Mouse (Mus musculus): ENCODE results near the gene Rad23b. TPM values are rescaled to one million over a fixed set of nuclear protein-coding genes. Genes with fewer than 3 reads are reported as not detected.
A peak's percentile ranks its signal among the peaks of the same experiment; 100 is the strongest.

The Rad23b gene
- polyA plus RNA-seq, 1 experiment: 307 TPM

GRCm38 (mm10) chr4:55351037-55351436 is 1.2 kb downstream of the Rad23b start:
- TF ChIP-seq CTCF (IDR thresholded peaks at IDR 0.05; ENCODE audit: low read depth, low read length) (no peak), POLR2A (IDR thresholded peaks at IDR 0.05; ENCODE audit: insufficient read depth, low read length) (no peak), EP300 (IDR thresholded peaks at IDR 0.05; ENCODE audit: insufficient read depth, low read depth, low read length) (no peak)
- Histone ChIP-seq H3K27me3 (ENCODE audit: control insufficient read depth, insufficient read depth, low read length, poor library complexity, severe bottlenecking) (no peaks in the 10 kb centered on the region), H3K27ac (ENCODE audit: insufficient read depth, low read length) (peak overlapping the region; percentile 45; the same call in 1 of the 2 replicates), H3K9ac (ENCODE audit: low read depth, poor library complexity, severe bottlenecking) (peak overlapping the region; percentile 96), H3K9me3 (replicated peaks; ENCODE audit: control insufficient read depth, insufficient read depth, low read length, poor library complexity, severe bottlenecking) (no peaks in the 10 kb centered on the region), H3K4me3 (ENCODE audit: low read depth, low read length) (peak overlapping the region; percentile 71), H3K36me3 (ENCODE audit: control insufficient read depth, insufficient read depth, low read length, poor library complexity, severe bottlenecking) (peaks cover 9% of the 10 kb centered on the region), H3K4me1 (ENCODE audit: control insufficient read depth, insufficient read depth, low read length) (peaks cover 1% of the 10 kb centered on the region)

GRCm38 (mm10) chr4:55351860-55352259 is 2.0 kb downstream of the Rad23b start:
- no peak overlapping the region for H3K4me3 ChIP-seq (ENCODE audit: low read depth, low read length)
- peaks cover 3% of the 10 kb centered on the region for H3K4me1 ChIP-seq (ENCODE audit: control insufficient read depth, insufficient read depth, low read length)
- H3K36me3 ChIP-seq (ENCODE audit: control insufficient read depth, insufficient read depth, low read length, poor library complexity, severe bottlenecking): peaks cover 16% of the 10 kb centered on the region
- H3K9me3 ChIP-seq (replicated peaks; ENCODE audit: control insufficient read depth, insufficient read depth, low read length, poor library complexity, severe bottlenecking): no peaks in the 10 kb centered on the region
- TF ChIP-seq POLR2A (IDR thresholded peaks at IDR 0.05; ENCODE audit: insufficient read depth, low read length) (no peak), EP300 (IDR thresholded peaks at IDR 0.05; ENCODE audit: insufficient read depth, low read depth, low read length) (no peak), CTCF (IDR thresholded peaks at IDR 0.05; ENCODE audit: low read depth, low read length) (no peak)
- H3K27ac ChIP-seq (ENCODE audit: insufficient read depth, low read length): no peak overlapping the region
- 0 out of 2 replicates have a peak overlapping the region, but pooled peaks have one; percentile 96 for H3K9ac ChIP-seq (ENCODE audit: low read depth, poor library complexity, severe bottlenecking)
- H3K27me3 ChIP-seq (ENCODE audit: control insufficient read depth, insufficient read depth, low read length, poor library complexity, severe bottlenecking): no peaks in the 10 kb centered on the region

GRCm38 (mm10) chr4:55354038-55354437 is 4.2 kb downstream of the Rad23b start:
- H3K4me3 ChIP-seq (ENCODE audit: low read depth, low read length): no peak overlapping the region
- H3K36me3 ChIP-seq (ENCODE audit: control insufficient read depth, insufficient read depth, low read length, poor library complexity, severe bottlenecking): peaks cover 25% of the 10 kb centered on the region
- no peak for TF ChIP-seq CTCF (IDR thresholded peaks at IDR 0.05; ENCODE audit: low read depth, low read length)
- no peak for TF ChIP-seq EP300 (IDR thresholded peaks at IDR 0.05; ENCODE audit: insufficient read depth, low read depth, low read length)
- TF ChIP-seq POLR2A (IDR thresholded peaks at IDR 0.05; ENCODE audit: insufficient read depth, low read length): no peak

GRCm38 (mm10) chr4:55355845-55356244 is 6.0 kb downstream of the Rad23b start:
- TF ChIP-seq CTCF (IDR thresholded peaks at IDR 0.05; ENCODE audit: low read depth, low read length): no peak
- no peak for TF ChIP-seq EP300 (IDR thresholded peaks at IDR 0.05; ENCODE audit: insufficient read depth, low read depth, low read length)
- no peak for TF ChIP-seq POLR2A (IDR thresholded peaks at IDR 0.05; ENCODE audit: insufficient read depth, low read length)
- Histone ChIP-seq H3K9ac (ENCODE audit: low read depth, poor library complexity, severe bottlenecking) (no peak overlapping the region), H3K27me3 (ENCODE audit: control insufficient read depth, insufficient read depth, low read length, poor library complexity, severe bottlenecking) (no peaks in the 10 kb centered on the region), H3K4me3 (ENCODE audit: low read depth, low read length) (no peak overlapping the region), H3K27ac (ENCODE audit: insufficient read depth, low read length) (no peak overlapping the region), H3K4me1 (ENCODE audit: control insufficient read depth, insufficient read depth, low read length) (peaks cover 3% of the 10 kb centered on the region), H3K9me3 (replicated peaks; ENCODE audit: control insufficient read depth, insufficient read depth, low read length, poor library complexity, severe bottlenecking) (no peaks in the 10 kb centered on the region), H3K36me3 (ENCODE audit: control insufficient read depth, insufficient read depth, low read length, poor library complexity, severe bottlenecking) (peaks cover 25% of the 10 kb centered on the region)

More at GRCm38 (mm10) chr4:55354038-55354437, 4.2 kb downstream of the Rad23b start:
- H3K9ac ChIP-seq (ENCODE audit: low read depth, poor library complexity, severe bottlenecking): peak overlapping the region; percentile 41; the same call in 1 of the 2 replicates
- no peak overlapping the region for H3K27ac ChIP-seq (ENCODE audit: insufficient read depth, low read length)
- peaks cover 3% of the 10 kb centered on the region for H3K4me1 ChIP-seq (ENCODE audit: control insufficient read depth, insufficient read depth, low read length)
- H3K27me3 ChIP-seq (ENCODE audit: control insufficient read depth, insufficient read depth, low read length, poor library complexity, severe bottlenecking): no peaks in the 10 kb centered on the region
- H3K9me3 ChIP-seq (replicated peaks; ENCODE audit: control insufficient read depth, insufficient read depth, low read length, poor library complexity, severe bottlenecking): no peaks in the 10 kb centered on the region

- Histone ChIP-seq H3K4me3 (ENCODE audit: low read depth, low read length) (no peak overlapping the region), H3K27me3 (ENCODE audit: control insufficient read depth, insufficient read depth, low read length, poor library complexity, severe bottlenecking) (no peaks in the 10 kb centered on the region), H3K36me3 (ENCODE audit: control insufficient read depth, insufficient read depth, low read length, poor library complexity, severe bottlenecking) (peaks cover 25% of the 10 kb centered on the region), H3K4me1 (ENCODE audit: control insufficient read depth, insufficient read depth, low read length) (peaks cover 3% of the 10 kb centered on the region), H3K9me3 (replicated peaks; ENCODE audit: control insufficient read depth, insufficient read depth, low read length, poor library complexity, severe bottlenecking) (no peaks in the 10 kb centered on the region), H3K27ac (ENCODE audit: insufficient read depth, low read length) (0 out of 2 replicates have a peak overlapping the region, but pooled peaks have one; percentile 6), H3K9ac (ENCODE audit: low read depth, poor library complexity, severe bottlenecking) (no peak overlapping the region)
- TF ChIP-seq CTCF (IDR thresholded peaks at IDR 0.05; ENCODE audit: low read depth, low read length) (no peak), POLR2A (IDR thresholded peaks at IDR 0.05; ENCODE audit: insufficient read depth, low read length) (no peak), EP300 (IDR thresholded peaks at IDR 0.05; ENCODE audit: insufficient read depth, low read depth, low read length) (no peak)
Observed at GRCm38 (mm10) chr4:55356726-55357125, 6.9 kb downstream of the Rad23b start.

GRCm38 (mm10) chr4:55363866-55364265 is 14.0 kb downstream of the Rad23b start:
- Histone ChIP-seq H3K27ac (ENCODE audit: insufficient read depth, low read length) (no peak overlapping the region), H3K27me3 (ENCODE audit: control insufficient read depth, insufficient read depth, low read length, poor library complexity, severe bottlenecking) (no peaks in the 10 kb centered on the region), H3K4me3 (ENCODE audit: low read depth, low read length) (no peak overlapping the region), H3K36me3 (ENCODE audit: control insufficient read depth, insufficient read depth, low read length, poor library complexity, severe bottlenecking) (peaks cover 24% of the 10 kb centered on the region), H3K9me3 (replicated peaks; ENCODE audit: control insufficient read depth, insufficient read depth, low read length, poor library complexity, severe bottlenecking) (no peaks in the 10 kb centered on the region), H3K4me1 (ENCODE audit: control insufficient read depth, insufficient read depth, low read length) (no peaks in the 10 kb centered on the region), H3K9ac (ENCODE audit: low read depth, poor library complexity, severe bottlenecking) (no peak overlapping the region)
- TF ChIP-seq CTCF (IDR thresholded peaks at IDR 0.05; ENCODE audit: low read depth, low read length) (no peak), POLR2A (IDR thresholded peaks at IDR 0.05; ENCODE audit: insufficient read depth, low read length) (no peak), EP300 (IDR thresholded peaks at IDR 0.05; ENCODE audit: insufficient read depth, low read depth, low read length) (no peak)
